Mouse (Mus musculus): ENCODE measurements at regions not wholly inside any gene's neighbourhood (a gene's known extent, or its start where the extent isn't known, plus 50 kb on each side); places are given as distances from the start of the nearest gene placed in this dataset.

- no peak for DNase-seq
Observed at GRCm38 (mm10) chr2:12825902-12826301, 97.9 kb upstream of the Pter start.

GRCm38 (mm10) chr2:12833579-12833978, 90.3 kb upstream of the Pter start:
- DNase-seq: no peak

- DNase-seq: peak; percentile 85
Observed at GRCm38 (mm10) chr2:12866543-12866942, 57.3 kb upstream of the Pter start.

- DNase-seq: no peak
Observed at GRCm38 (mm10) chr2:12868772-12869171, 55.1 kb upstream of the Pter start.

Measured in kidney, postnatal 14 days (tissue).